Mouse (Mus musculus) midbrain, embryonic 16.5 days (tissue): ENCODE data around the gene Slc16a9. TPM values are rescaled to one million over a fixed set of nuclear protein-coding genes. Genes with fewer than 3 reads are reported as not detected.
A peak's percentile ranks its signal among the peaks of the same experiment; 100 is the strongest.

ENCODE experiments used
- ATAC-seq: fragments of 200-750 bp; cut with Nextera tagmentation; 2 replicates; pipeline ENCODE4 v1.8.0; 2017; ENCODE audit warnings: moderate TSS enrichment
- H3K27ac ChIP-seq: fragments of 300-500 bp; sonication (generic); 2 replicates; pipeline ENCODE4 v1.5.1; 2014; ENCODE audit warnings: mild to moderate bottlenecking, low read length, mixed read lengths
- H3K27me3 ChIP-seq: fragments of 300-500 bp; sonication (generic); 2 replicates; pipeline ENCODE4 v1.6.1; 2014; ENCODE audit warnings: low read depth, low read length, mixed read lengths; ENCODE audit not compliant: control insufficient read depth, insufficient read depth
- H3K36me3 ChIP-seq: fragments of 300-500 bp; sonication (generic); 2 replicates; pipeline ENCODE4 v1.6.1; 2014; ENCODE audit warnings: mild to moderate bottlenecking, low read length, moderate library complexity, mixed read lengths; ENCODE audit not compliant: control insufficient read depth, insufficient read depth
- H3K4me1 ChIP-seq: fragments of 300-500 bp; sonication (generic); 2 replicates; pipeline ENCODE4 v1.6.1; 2014; ENCODE audit warnings: mild to moderate bottlenecking, low read length, mixed read lengths; ENCODE audit not compliant: control insufficient read depth, insufficient read depth
- H3K4me2 ChIP-seq: fragments of 300-500 bp; sonication (generic); 2 replicates; pipeline ENCODE4 v1.6.1; 2014; ENCODE audit warnings: mild to moderate bottlenecking, low read length, mixed read lengths
- H3K4me3 ChIP-seq: fragments of 300-500 bp; sonication (generic); 2 replicates; pipeline ENCODE4 v1.5.1; 2014; ENCODE audit warnings: low read depth, mild to moderate bottlenecking, low read length, moderate library complexity, mixed read lengths
- H3K9ac ChIP-seq: fragments of 300-500 bp; sonication (generic); 2 replicates; pipeline ENCODE4 v1.6.1; 2014; ENCODE audit warnings: low read depth, low read length, mixed read lengths
- H3K9me3 ChIP-seq: fragments of 300-500 bp; sonication (generic); replicated peaks from 2 replicates; pipeline ENCODE4 v1.6.1; 2014; ENCODE audit warnings: mild to moderate bottlenecking, low read length, mixed read lengths; ENCODE audit not compliant: control insufficient read depth, poor library complexity, severe bottlenecking
- WGBS: fragments of 180-500 bp; shearing (Covaris S2); extraction: QIAGEN DNeasy Blood & Tissue Kit; methylation state at CpG from one replicate; pipeline ENCODE4 v1.1.7; 2014; 5-methylcytosine and 5-hydroxymethylcytosine counted together
- polyA plus RNA-seq: library from polyadenylated mRNA; unstranded; fragments of >200 nt; fragmentation: Nextera tagmentation; extraction: Ambion mirVana; gene quantifications from 2 replicates; pipeline ENCODE4 v1.2.1, GENCODE M21; 2015

The Slc16a9 gene
- polyA plus RNA-seq, 1 experiment from 2014 or later, result 1.9 TPM

DNA sequence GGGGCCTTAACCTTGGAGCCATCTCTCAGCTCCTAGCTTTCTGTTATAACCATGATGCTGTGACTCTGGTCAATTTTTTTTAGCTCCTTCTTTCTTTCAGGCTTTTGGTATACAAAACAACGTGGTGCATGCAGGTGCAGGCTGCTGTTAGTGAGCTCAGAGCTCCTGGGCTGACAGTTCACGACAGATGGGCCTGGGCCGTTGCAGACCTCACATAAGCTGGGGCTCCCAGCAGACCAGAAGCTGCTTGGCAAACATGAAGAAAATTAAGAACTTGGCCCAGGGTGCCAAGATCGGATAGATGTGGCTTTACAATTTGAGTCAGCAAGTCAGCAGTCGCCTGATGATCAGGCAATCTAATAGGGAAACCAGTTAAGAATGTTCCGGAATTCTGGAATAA, 82.4 kb downstream of the Slc16a9 start:
- Histone ChIP-seq H3K9me3 (no peaks in the 10 kb centered on the region), H3K9ac (no peak overlapping the region), H3K4me1 (0 out of 2 replicates have a peak, but pooled peaks cover 3% of the 10 kb centered on the region), H3K4me3 (no peak overlapping the region), H3K36me3 (no peaks in the 10 kb centered on the region), H3K27ac (no peak overlapping the region), H3K27me3 (no peaks in the 10 kb centered on the region), H3K4me2 (no peak overlapping the region)
- ATAC-seq, result no peak
- WGBS, result 81% methylated on average over 6 of the region's 6 CpGs

DNA sequence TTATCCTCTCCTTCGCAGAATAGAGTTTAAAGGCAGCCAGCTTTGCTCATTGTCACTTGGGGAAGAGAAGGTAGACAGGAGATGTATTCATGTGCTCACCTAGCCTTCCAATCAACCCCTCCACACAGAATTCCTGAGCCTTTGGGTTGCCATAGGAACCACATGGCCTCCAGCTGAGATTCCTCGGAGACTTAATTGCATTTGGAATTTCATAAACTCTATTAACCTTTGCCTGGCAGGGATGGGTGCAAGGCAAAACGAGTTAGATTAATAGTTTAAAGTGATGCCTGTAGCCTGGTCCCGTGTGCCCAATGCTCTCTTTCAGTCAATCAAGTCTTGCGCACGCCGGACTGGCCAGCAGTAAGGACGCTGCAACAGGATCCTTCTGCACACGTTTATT, 83.2 kb downstream of the Slc16a9 start:
- no peak overlapping the region for H3K4me3 ChIP-seq
- H3K4me1 ChIP-seq, result 0 out of 2 replicates have a peak, but pooled peaks cover 3% of the 10 kb centered on the region
- no peaks in the 10 kb centered on the region for H3K9me3 ChIP-seq
- no peak overlapping the region for H3K9ac ChIP-seq
- no peaks in the 10 kb centered on the region for H3K36me3 ChIP-seq
- WGBS, result 54% methylated on average over 9 of the region's 9 CpGs
- ATAC-seq, result peak; percentile 78
- H3K4me2 ChIP-seq, result no peak overlapping the region
- H3K27ac ChIP-seq, result no peak overlapping the region
- no peaks in the 10 kb centered on the region for H3K27me3 ChIP-seq

Other genes with a start within 250 kb of the Slc16a9 start
- gene Ccdc6, start 148.0 kb upstream of the Slc16a9 start, polyA plus RNA-seq, result 22.1 and 26.1 TPM in 2 replicates
- gene Mrln, start 40.4 kb upstream of the Slc16a9 start, polyA plus RNA-seq, result 1.2 TPM in 1 of 2 replicates, not detected in the other
- gene Fam13c, start 195.4 kb downstream of the Slc16a9 start, polyA plus RNA-seq, result 33.6 and 36.6 TPM in 2 replicates